Mouse (Mus musculus): ENCODE measurements around the gene Cped1.

Cped1 gene

GRCm38 (mm10) chr6:22288737-22289460 is 303.2 kb downstream of the Cped1 start:
- no peak for DNase-seq (ENCODE audit: extremely low read depth, low read depth)

- no peak for DNase-seq (ENCODE audit: extremely low read depth, low read depth)
These were observed 303.8 kb downstream of the Cped1 start for GRCm38 (mm10) chr6:22289461-22290021.

GRCm38 (mm10) chr6:22290790-22291189 is 305.1 kb downstream of the Cped1 start:
- DNase-seq (ENCODE audit: extremely low read depth, low read depth) = no peak

- no peak for DNase-seq (ENCODE audit: extremely low read depth, low read depth)
These were observed 306.3 kb downstream of the Cped1 start for GRCm38 (mm10) chr6:22292056-22292455.

- no peak for DNase-seq (ENCODE audit: extremely low read depth, low read depth)
These were observed 308.2 kb downstream of the Cped1 start for GRCm38 (mm10) chr6:22293922-22294321.

- no peak for DNase-seq (ENCODE audit: extremely low read depth, low read depth)
These were observed 311.3 kb downstream of the Cped1 start for GRCm38 (mm10) chr6:22297028-22297427.

GRCm38 (mm10) chr6:22298059-22298458 is 312.3 kb downstream of the Cped1 start:
- DNase-seq (ENCODE audit: extremely low read depth, low read depth) = no peak
